Mouse (Mus musculus) intestine, embryonic 16.5 days (tissue): Measurements from ENCODE around the gene Ift81. TPM values are rescaled to one million over a fixed set of nuclear protein-coding genes. Genes with fewer than 3 reads are reported as not detected.

ENCODE experiments used
- ATAC-seq: fragments of 200-750 bp; cut with Nextera tagmentation; 2 replicates; pipeline ENCODE4 v1.8.0; 2017; ENCODE audit warnings: moderate TSS enrichment, moderate library complexity
- H3K27ac ChIP-seq: fragments of 300-500 bp; sonication (generic); 2 replicates; pipeline ENCODE4 v1.5.1; 2014; ENCODE audit warnings: mild to moderate bottlenecking, low read length
- H3K27me3 ChIP-seq: fragments of 300-500 bp; sonication (generic); replicated peaks from 2 replicates; pipeline ENCODE4 v1.6.1; 2014; ENCODE audit warnings: low read length, control low read depth, mixed read lengths; ENCODE audit not compliant: control insufficient read depth, insufficient read depth
- H3K36me3 ChIP-seq: fragments of 300-500 bp; sonication (generic); 2 replicates; pipeline ENCODE4 v1.6.1; 2014; ENCODE audit warnings: low read length, control low read depth; ENCODE audit not compliant: control insufficient read depth, insufficient read depth
- H3K4me1 ChIP-seq: fragments of 300-500 bp; sonication (generic); 2 replicates; pipeline ENCODE4 v1.6.1; 2014; ENCODE audit warnings: low read length, control low read depth, mixed read lengths; ENCODE audit not compliant: control insufficient read depth, insufficient read depth
- H3K4me2 ChIP-seq: fragments of 300-500 bp; sonication (generic); 2 replicates; pipeline ENCODE4 v1.6.1; 2014; ENCODE audit warnings: low read depth, low read length, control low read depth
- H3K4me3 ChIP-seq: fragments of 300-500 bp; sonication (generic); 2 replicates; pipeline ENCODE4 v1.5.1; 2014; ENCODE audit warnings: mild to moderate bottlenecking, low read length
- H3K9ac ChIP-seq: fragments of 300-500 bp; sonication (generic); 2 replicates; pipeline ENCODE4 v1.6.1; 2014; ENCODE audit warnings: low read depth, low read length
- H3K9me3 ChIP-seq: fragments of 300-500 bp; sonication (generic); 2 replicates; pipeline ENCODE4 v1.6.1; 2016; ENCODE audit warnings: low read length, control low read depth; ENCODE audit not compliant: control insufficient read depth
- WGBS: fragments of 180-500 bp; shearing (Covaris S2); extraction: QIAGEN DNeasy Blood & Tissue Kit; methylation state at CpG from one replicate; pipeline ENCODE4 v1.1.7; 2014; 5-methylcytosine and 5-hydroxymethylcytosine counted together
- polyA plus RNA-seq: library from polyadenylated mRNA; unstranded; fragments of >200 nt; fragmentation: Nextera tagmentation; extraction: Ambion mirVana; gene quantifications from 2 replicates; pipeline ENCODE4 v1.2.1, GENCODE M21; 2015

Ift81 gene
- polyA plus RNA-seq, 1 experiment from 2014 or later = 24.2 TPM

DNA sequence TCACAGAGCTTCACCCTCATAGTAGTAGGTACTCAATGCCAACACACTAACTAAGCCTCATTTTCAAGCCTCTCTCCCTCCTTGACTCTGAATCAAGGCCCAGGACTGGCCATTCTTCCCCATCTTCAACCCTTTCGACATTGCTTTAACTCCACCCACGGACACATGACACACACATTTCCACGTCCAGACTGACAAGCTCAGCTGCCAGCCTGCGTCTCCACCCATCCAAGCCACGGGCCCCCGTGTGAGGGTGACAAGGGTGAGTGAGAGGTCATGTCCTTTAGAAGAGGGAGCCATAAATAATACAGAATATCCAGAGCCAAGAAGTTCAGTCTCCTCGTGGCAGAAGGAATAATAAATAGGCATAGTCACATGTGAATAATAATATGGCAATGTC lies 104.7 kb downstream of the Ift81 start:
- Histone ChIP-seq H3K9me3 (no peaks in the 10 kb centered on the region), H3K27me3 (no peaks in the 10 kb centered on the region), H3K4me2 (no peak overlapping the region), H3K36me3 (no peaks in the 10 kb centered on the region), H3K27ac (no peak overlapping the region), H3K4me3 (no peak overlapping the region), H3K9ac (no peak overlapping the region), H3K4me1 (peaks cover 20% of the 10 kb centered on the region)
- ATAC-seq = no peak
- 42% methylated on average over 7 of the region's 7 CpGs for WGBS

DNA sequence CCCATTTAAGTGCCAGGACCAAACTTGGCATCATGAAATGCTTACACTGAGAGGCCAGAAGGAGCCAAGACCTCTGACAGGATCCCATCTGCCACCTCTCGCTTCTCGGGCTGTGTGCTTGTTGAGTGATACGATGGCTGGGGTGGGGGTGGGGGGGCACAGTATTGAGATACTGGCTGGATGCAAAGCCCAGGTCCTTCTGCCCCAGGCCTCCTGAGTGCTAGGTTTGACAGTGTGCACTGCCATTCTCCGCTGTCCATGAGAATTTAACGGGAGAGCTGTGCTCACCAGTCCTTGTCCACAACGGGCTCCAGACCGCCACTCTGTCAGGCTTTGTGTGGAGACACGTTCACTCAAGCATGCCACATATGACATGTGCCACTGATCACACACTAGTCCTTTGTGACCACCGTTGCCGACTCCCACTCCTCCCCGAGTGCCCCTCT lies 105.4 kb downstream of the Ift81 start:
- no peak for ATAC-seq
- H3K9ac ChIP-seq = no peak overlapping the region
- no peak overlapping the region for H3K4me3 ChIP-seq
- 90% methylated on average over 11 of the region's 11 CpGs for WGBS
- no peaks in the 10 kb centered on the region for H3K27me3 ChIP-seq
- H3K36me3 ChIP-seq = no peaks in the 10 kb centered on the region
- H3K4me2 ChIP-seq = no peak overlapping the region
- no peak overlapping the region for H3K27ac ChIP-seq
- peaks cover 15% of the 10 kb centered on the region for H3K4me1 ChIP-seq
- H3K9me3 ChIP-seq = no peaks in the 10 kb centered on the region

GRCm38 (mm10) chr5:122507396-122507795 lies 106.9 kb downstream of the Ift81 start:
- Histone ChIP-seq H3K4me3 (no peak overlapping the region), H3K9ac (no peak overlapping the region), H3K27ac (no peak overlapping the region), H3K36me3 (no peaks in the 10 kb centered on the region), H3K4me1 (peaks cover 16% of the 10 kb centered on the region), H3K27me3 (no peaks in the 10 kb centered on the region), H3K9me3 (no peaks in the 10 kb centered on the region), H3K4me2 (no peak overlapping the region)
- ATAC-seq = no peak

DNA sequence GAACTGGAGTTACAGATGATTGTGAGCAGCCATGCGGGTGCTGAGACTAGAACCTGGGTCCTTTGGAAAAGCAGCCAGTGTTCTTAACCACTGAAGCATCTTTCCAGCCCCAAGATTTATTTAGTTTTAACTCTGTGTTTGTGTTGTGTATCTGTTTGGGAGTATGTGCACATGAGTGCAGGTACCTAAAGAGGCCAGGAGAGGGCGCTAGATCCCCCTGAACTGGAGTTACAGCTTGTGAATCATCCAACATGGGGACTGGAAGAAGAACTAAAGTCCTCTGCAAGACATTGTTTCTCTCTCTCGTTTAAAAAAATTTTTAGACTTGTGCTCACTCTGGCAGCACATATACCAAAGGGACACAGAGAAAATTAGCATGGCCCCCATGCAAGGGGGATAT lies 107.9 kb downstream of the Ift81 start:
- Histone ChIP-seq H3K9ac (no peak overlapping the region), H3K4me1 (peaks cover 9% of the 10 kb centered on the region), H3K4me3 (no peak overlapping the region), H3K27ac (no peak overlapping the region), H3K9me3 (no peaks in the 10 kb centered on the region), H3K27me3 (no peaks in the 10 kb centered on the region), H3K4me2 (no peak overlapping the region), H3K36me3 (no peaks in the 10 kb centered on the region)
- 84% methylated on average over 3 of the region's 3 CpGs for WGBS
- no peak for ATAC-seq

DNA sequence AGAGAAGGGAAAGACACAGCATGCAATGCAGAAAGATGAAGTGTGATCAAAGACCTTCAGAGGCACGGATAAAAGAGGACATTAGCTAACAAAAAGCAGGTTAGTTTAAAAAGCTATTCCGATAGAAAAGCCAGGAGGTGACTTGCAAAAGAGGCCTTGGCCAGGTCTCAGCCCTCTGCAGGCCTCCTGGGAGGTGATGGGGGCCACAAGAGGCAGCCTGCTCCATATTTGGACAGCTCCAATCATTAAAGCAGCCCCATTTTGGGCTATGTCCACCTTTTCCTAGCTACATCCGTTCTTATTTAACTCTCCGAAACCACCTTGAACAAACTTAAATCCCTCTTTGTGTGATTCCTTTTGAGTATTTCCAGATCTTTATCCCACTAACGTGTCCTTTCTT lies 108.8 kb downstream of the Ift81 start:
- no peak for ATAC-seq
- no peak overlapping the region for H3K27ac ChIP-seq
- no peak overlapping the region for H3K4me2 ChIP-seq
- H3K4me1 ChIP-seq = peaks cover 4% of the 10 kb centered on the region; the same call in 1 of the 2 replicates
- no peaks in the 10 kb centered on the region for H3K36me3 ChIP-seq
- H3K9me3 ChIP-seq = no peaks in the 10 kb centered on the region
- 80% methylated on average over 5 of the region's 5 CpGs for WGBS
- H3K4me3 ChIP-seq = no peak overlapping the region
- no peak overlapping the region for H3K9ac ChIP-seq
- H3K27me3 ChIP-seq = no peaks in the 10 kb centered on the region

DNA sequence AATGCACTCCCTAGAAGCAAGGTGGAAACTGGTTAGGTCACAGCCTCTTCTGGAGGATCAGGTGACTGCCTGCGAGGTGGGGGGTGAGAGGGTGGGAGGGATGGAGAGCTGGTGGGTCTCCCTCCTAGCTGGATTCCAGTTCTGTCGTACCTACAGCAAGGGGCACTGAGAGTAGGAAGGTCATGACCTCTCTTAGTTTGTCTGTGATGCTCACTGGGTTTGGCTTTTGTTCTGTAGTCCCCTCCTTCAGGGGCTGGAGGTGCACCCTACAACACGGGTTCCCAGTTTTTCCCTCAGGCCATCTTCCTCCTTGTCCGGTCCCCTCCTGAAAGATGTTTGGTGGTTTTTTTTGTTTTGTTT lies 110.6 kb downstream of the Ift81 start:
- Histone ChIP-seq H3K27me3 (no peaks in the 10 kb centered on the region), H3K4me2 (no peak overlapping the region), H3K4me3 (no peak overlapping the region), H3K36me3 (0 out of 2 replicates have a peak, but pooled peaks cover 3% of the 10 kb centered on the region), H3K4me1 (peaks cover 10% of the 10 kb centered on the region), H3K9ac (no peak overlapping the region), H3K27ac (no peak overlapping the region), H3K9me3 (no peaks in the 10 kb centered on the region)
- WGBS = 52% methylated on average over 4 of the region's 4 CpGs
- no peak for ATAC-seq

- H3K4me1 ChIP-seq = peaks cover 13% of the 10 kb centered on the region
These were observed 111.1 kb downstream of the Ift81 start for GRCm38 (mm10) chr5:122503015-122503759.

GRCm38 (mm10) chr5:122502077-122502941 lies 112.0 kb downstream of the Ift81 start, which contains the start of gene Atp2a2:
TSS of gene Atp2a2 (minus strand) at chr5:122502225.
- Histone ChIP-seq H3K36me3 (0 out of 2 replicates have a peak, but pooled peaks cover 3% of the 10 kb centered on the region), H3K4me3 (peak within 1 kb of the TSS; percentile 98), H3K9ac (peak within 1 kb of the TSS; percentile 96), H3K4me1 (peaks cover 13% of the 10 kb centered on the region), H3K27ac (peak within 1 kb of the TSS; percentile 97), H3K9me3 (no peaks in the 10 kb centered on the region), H3K4me2 (peak within 1 kb of the TSS; percentile 85), H3K27me3 (no peaks in the 10 kb centered on the region)
- peak; percentile 96 for ATAC-seq
- WGBS = under 1% methylated on average over 103 of the region's 113 CpGs

More at GRCm38 (mm10) chr5:122503015-122503759, 111.1 kb downstream of the Ift81 start:
- H3K4me3 ChIP-seq = peak overlapping the region; percentile 98
- H3K27me3 ChIP-seq = no peaks in the 10 kb centered on the region
- H3K9me3 ChIP-seq = no peaks in the 10 kb centered on the region
- peak overlapping the region; percentile 85 for H3K4me2 ChIP-seq
- 46% methylated on average over 15 of the region's 15 CpGs for WGBS
- peak overlapping the region; percentile 96 for H3K9ac ChIP-seq
- 0 out of 2 replicates have a peak, but pooled peaks cover 3% of the 10 kb centered on the region for H3K36me3 ChIP-seq
- H3K27ac ChIP-seq = peak overlapping the region; percentile 85; the same call in 1 of the 2 replicates
- no peak for ATAC-seq
